Mouse (Mus musculus) liver, postnatal 0 days (tissue): ENCODE data around the gene Lrrc4c. TPM values are rescaled to one million over a fixed set of nuclear protein-coding genes. Genes with fewer than 3 reads are reported as not detected.

ENCODE experiments used
- ATAC-seq: fragments of 200-750 bp; cut with Nextera tagmentation; 2 replicates; pipeline ENCODE4 v1.8.0; 2017; ENCODE audit warnings: mild to moderate bottlenecking, moderate library complexity
- DNase-seq: peaks from one replicate; pipeline ENCODE4 v3.0.0-alpha.2; 2016
- H3K27ac ChIP-seq: fragments of 300-500 bp; sonication (generic); 2 replicates; pipeline ENCODE4 v1.5.1; 2014; ENCODE audit warnings: antibody characterized with exemption, moderate library complexity, mild to moderate bottlenecking, low read depth
- H3K27me3 ChIP-seq: fragments of 300-500 bp; sonication (generic); 2 replicates; pipeline ENCODE4 v1.6.1; 2014; ENCODE audit warnings: low read length, control low read depth, mixed read lengths; ENCODE audit not compliant: insufficient read depth
- H3K36me3 ChIP-seq: fragments of 300-500 bp; sonication (generic); replicated peaks from 2 replicates; pipeline ENCODE4 v1.6.1; 2014; ENCODE audit warnings: mild to moderate bottlenecking, control low read depth, low read length, moderate library complexity, mixed read lengths; ENCODE audit not compliant: insufficient read depth
- H3K4me1 ChIP-seq: fragments of 300-500 bp; sonication (generic); 2 replicates; pipeline ENCODE4 v1.6.1; 2014; ENCODE audit warnings: antibody characterized with exemption, mild to moderate bottlenecking, control low read depth; ENCODE audit not compliant: insufficient read depth
- H3K4me2 ChIP-seq: fragments of 300-500 bp; sonication (generic); 2 replicates; pipeline ENCODE4 v1.6.1; 2014; ENCODE audit warnings: low read depth, mild to moderate bottlenecking, low read length, moderate library complexity, mixed read lengths
- H3K4me3 ChIP-seq: fragments of 300-500 bp; sonication (generic); 2 replicates; pipeline ENCODE4 v1.5.1; 2014; ENCODE audit warnings: low read depth, low read length
- H3K9ac ChIP-seq: fragments of 300-500 bp; sonication (generic); replicated peaks from 2 replicates; pipeline ENCODE4 v1.6.1; 2014; ENCODE audit warnings: mild to moderate bottlenecking, moderate library complexity
- H3K9me3 ChIP-seq: fragments of 300-500 bp; sonication (generic); 2 replicates; pipeline ENCODE4 v1.6.1; 2016; ENCODE audit warnings: mild to moderate bottlenecking, control low read depth, low read length, mixed read lengths
- CTCF ChIP-seq: sonication (generic); IDR thresholded peaks from 2 replicates; pipeline ENCODE4 v1.5.1; 2016; ENCODE audit warnings: antibody characterized with exemption, low read depth
- EP300 ChIP-seq: IDR thresholded peaks from 2 replicates; pipeline ENCODE4 v1.6.1; 2016; ENCODE audit warnings: antibody characterized with exemption, low read depth, mild to moderate bottlenecking
- WGBS: fragments of 180-500 bp; shearing (Covaris S2); extraction: QIAGEN DNeasy Blood & Tissue Kit; methylation state at CpG from one replicate; pipeline ENCODE4 v1.1.7; 2014; ENCODE audit not compliant: insufficient replicate concordance; 5-methylcytosine and 5-hydroxymethylcytosine counted together
- polyA plus RNA-seq: library from polyadenylated mRNA; unstranded; fragments of >200 nt; fragmentation: Nextera tagmentation; extraction: Ambion mirVana; gene quantifications from 2 replicates; pipeline ENCODE4 v1.2.1, GENCODE M21; 2015

Gene Lrrc4c
- polyA plus RNA-seq, 1 experiment from 2014 or later = 0.36 TPM

DNA sequence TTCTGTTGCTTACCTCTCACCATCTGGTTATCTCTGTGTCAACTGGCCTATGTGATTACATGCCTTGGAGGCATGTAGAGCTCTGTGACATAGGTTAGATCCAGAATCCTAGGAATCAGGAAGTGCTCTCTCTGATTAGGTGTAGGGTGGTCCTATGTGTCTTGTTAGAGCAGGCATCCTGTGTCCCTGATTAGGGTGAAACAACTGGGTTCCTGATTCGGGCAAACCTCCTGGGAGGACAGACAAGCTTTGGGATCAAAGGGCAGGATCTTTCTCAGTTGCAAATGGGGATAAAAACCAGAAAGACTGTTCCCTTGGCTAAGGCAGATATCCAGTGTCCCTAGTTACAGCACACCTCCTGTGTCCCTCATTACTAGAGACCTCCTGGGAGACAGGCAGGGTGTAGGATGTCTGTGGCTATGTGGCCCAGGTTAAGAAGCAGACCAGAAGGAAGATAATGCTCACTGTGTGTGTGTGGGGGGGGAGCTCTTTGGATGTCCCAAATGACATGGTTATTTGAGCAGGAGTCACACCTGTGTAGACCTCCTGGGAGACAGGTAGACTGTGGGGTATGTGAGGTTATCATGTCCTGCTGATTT lies 1014.2 kb downstream of the Lrrc4c start:
- Histone ChIP-seq H3K27ac (no peak overlapping the region), H3K4me3 (no peak overlapping the region), H3K4me2 (no peak overlapping the region), H3K27me3 (no peaks in the 10 kb centered on the region), H3K9me3 (no peaks in the 10 kb centered on the region), H3K9ac (no peak overlapping the region), H3K36me3 (no peaks in the 10 kb centered on the region), H3K4me1 (no peaks in the 10 kb centered on the region)
- TF ChIP-seq CTCF (no peak), EP300 (no peak)
- DNase-seq = no peak
- no peak for ATAC-seq
- 52% methylated on average over 1 of the region's 1 CpGs for WGBS

DNA sequence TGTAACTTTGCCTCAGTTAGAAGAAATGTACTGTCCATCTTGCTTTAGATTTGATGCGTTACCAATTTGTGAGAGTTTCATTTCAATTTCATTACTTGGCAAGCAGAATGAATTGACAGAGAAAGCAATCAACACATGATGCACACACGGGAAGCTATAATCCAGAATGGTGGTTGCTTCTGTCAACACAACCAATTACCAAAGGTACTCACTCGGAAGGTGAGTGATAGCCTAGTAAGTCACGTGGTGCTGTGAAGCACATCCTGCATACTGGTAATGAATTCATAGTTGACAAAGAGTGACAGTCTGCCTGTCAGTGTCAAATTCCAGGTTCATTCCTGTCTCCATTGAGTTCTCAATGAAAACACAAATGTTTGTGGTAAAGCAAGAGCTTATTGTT lies 1021.7 kb downstream of the Lrrc4c start:
- no peak overlapping the region for H3K4me2 ChIP-seq
- ATAC-seq = no peak
- DNase-seq = no peak
- no peak overlapping the region for H3K27ac ChIP-seq
- H3K4me1 ChIP-seq = no peaks in the 10 kb centered on the region
- H3K9me3 ChIP-seq = no peaks in the 10 kb centered on the region
- no peak overlapping the region for H3K4me3 ChIP-seq
- no peaks in the 10 kb centered on the region for H3K36me3 ChIP-seq
- WGBS = 74% methylated on average over 4 of the region's 4 CpGs
- no peak overlapping the region for H3K9ac ChIP-seq
- no peaks in the 10 kb centered on the region for H3K27me3 ChIP-seq
- TF ChIP-seq CTCF (no peak), EP300 (no peak)

GRCm38 (mm10) chr2:97361235-97361634 lies 1043.3 kb downstream of the Lrrc4c start:
- Histone ChIP-seq H3K9me3 (no peaks in the 10 kb centered on the region), H3K27me3 (no peaks in the 10 kb centered on the region), H3K4me2 (no peak overlapping the region), H3K4me3 (no peak overlapping the region), H3K9ac (no peak overlapping the region), H3K27ac (no peak overlapping the region), H3K36me3 (no peaks in the 10 kb centered on the region), H3K4me1 (no peaks in the 10 kb centered on the region)
- DNase-seq (no peak), ATAC-seq (no peak)
- TF ChIP-seq CTCF (no peak), EP300 (no peak)
- WGBS = 91% methylated on average over 2 of the region's 2 CpGs

DNA sequence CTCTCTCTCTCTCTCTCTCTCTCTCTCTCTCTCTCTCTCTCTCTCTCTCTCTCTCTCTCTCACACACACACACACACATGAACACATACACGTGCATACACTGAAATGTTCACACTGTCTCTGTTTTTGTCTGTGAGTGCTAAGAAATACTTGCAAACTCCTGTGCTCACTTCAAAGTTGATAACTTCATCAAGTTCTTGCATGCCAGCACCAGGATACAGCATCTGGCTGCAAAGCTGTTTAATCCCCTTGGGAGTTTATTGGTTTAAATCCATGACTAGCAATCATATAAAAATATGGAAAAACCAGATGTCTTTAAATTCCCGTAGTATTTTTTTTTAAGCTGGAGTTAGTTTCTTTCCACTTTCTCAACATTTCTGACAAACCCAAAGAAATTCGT lies 1052.0 kb downstream of the Lrrc4c start:
- Histone ChIP-seq H3K36me3 (no peaks in the 10 kb centered on the region), H3K9ac (no peak overlapping the region), H3K27ac (no peak overlapping the region), H3K9me3 (no peaks in the 10 kb centered on the region), H3K4me3 (no peak overlapping the region), H3K4me2 (no peak overlapping the region), H3K27me3 (no peaks in the 10 kb centered on the region), H3K4me1 (no peaks in the 10 kb centered on the region)
- no peak for TF ChIP-seq CTCF
- no peak for TF ChIP-seq EP300
- WGBS = 62% methylated on average over 3 of the region's 3 CpGs
- DNase-seq = no peak
- ATAC-seq = no peak

DNA sequence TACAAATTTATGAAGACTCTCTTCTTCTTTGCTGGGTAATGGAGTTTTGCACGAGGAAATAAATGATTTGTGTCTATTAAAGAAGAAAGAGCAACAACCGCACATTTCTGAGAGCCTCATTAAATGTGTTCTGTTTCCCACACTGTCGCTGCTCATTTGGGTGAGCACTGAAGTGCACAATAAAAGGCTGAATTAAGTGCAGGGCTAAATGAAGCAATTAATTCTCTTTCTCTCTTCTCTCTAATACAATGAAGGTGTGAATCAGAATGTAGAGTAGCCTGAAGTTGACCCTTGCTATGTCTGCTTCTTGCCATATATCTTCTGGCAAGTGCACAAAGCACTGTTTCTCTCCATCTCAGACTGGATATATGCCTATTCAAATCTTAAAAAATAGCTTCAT lies 1073.5 kb downstream of the Lrrc4c start:
- WGBS = 75% methylated on average over 3 of the region's 3 CpGs
- H3K27ac ChIP-seq = no peak overlapping the region
- no peaks in the 10 kb centered on the region for H3K4me1 ChIP-seq
- H3K4me2 ChIP-seq = no peak overlapping the region
- DNase-seq (no peak), ATAC-seq (no peak)
- H3K9me3 ChIP-seq = no peaks in the 10 kb centered on the region; the same call in 1 of the 2 replicates
- no peak for TF ChIP-seq EP300
- TF ChIP-seq CTCF = no peak
- no peak overlapping the region for H3K9ac ChIP-seq
- no peak overlapping the region for H3K4me3 ChIP-seq
- no peaks in the 10 kb centered on the region for H3K27me3 ChIP-seq
- no peaks in the 10 kb centered on the region for H3K36me3 ChIP-seq

DNA sequence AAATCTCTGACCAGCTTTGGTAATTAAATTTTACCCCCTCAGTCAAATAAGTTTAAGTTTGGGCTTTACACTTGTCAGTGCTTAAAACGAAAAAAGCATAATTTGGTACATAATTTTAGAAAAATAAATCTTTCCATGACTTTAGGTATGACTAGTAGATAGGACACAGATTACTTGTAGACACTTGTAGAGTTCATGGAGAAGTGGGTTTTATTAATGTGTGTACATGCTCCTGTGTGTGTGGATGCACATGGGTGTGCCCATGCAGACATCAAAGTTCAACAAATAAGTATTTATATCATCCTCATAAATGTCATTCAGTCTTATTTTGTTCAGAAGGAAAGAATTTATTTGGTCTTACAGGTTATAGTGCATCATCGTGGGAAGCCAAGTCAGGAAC lies 1073.9 kb downstream of the Lrrc4c start:
- no peak overlapping the region for H3K4me3 ChIP-seq
- no peak overlapping the region for H3K9ac ChIP-seq
- WGBS = 71% methylated on average over 2 of the region's 2 CpGs
- no peak for TF ChIP-seq EP300
- no peak for TF ChIP-seq CTCF
- no peaks in the 10 kb centered on the region for H3K36me3 ChIP-seq
- H3K27me3 ChIP-seq = no peaks in the 10 kb centered on the region
- H3K27ac ChIP-seq = no peak overlapping the region
- no peak for DNase-seq
- ATAC-seq = no peak
- H3K9me3 ChIP-seq = no peaks in the 10 kb centered on the region; the same call in 1 of the 2 replicates
- no peaks in the 10 kb centered on the region for H3K4me1 ChIP-seq
- H3K4me2 ChIP-seq = no peak overlapping the region

- no peaks in the 10 kb centered on the region for H3K9me3 ChIP-seq
- H3K4me2 ChIP-seq = no peak overlapping the region
- no peaks in the 10 kb centered on the region for H3K27me3 ChIP-seq
- no peak overlapping the region for H3K9ac ChIP-seq
- ATAC-seq = no peak
- no peaks in the 10 kb centered on the region for H3K4me1 ChIP-seq
- H3K36me3 ChIP-seq = no peaks in the 10 kb centered on the region
- no peak overlapping the region for H3K4me3 ChIP-seq
- TF ChIP-seq EP300 (no peak), CTCF (no peak)
- 53% methylated on average over 1 of the region's 1 CpGs for WGBS
- no peak for DNase-seq
- H3K27ac ChIP-seq = no peak overlapping the region
Observed at GRCm38 (mm10) chr2:97413066-97413465, 1095.1 kb downstream of the Lrrc4c start.
